Mouse (Mus musculus) lung, postnatal 0 days (tissue): ENCODE data around the gene Pdcd6ip. TPM values are rescaled to one million over a fixed set of nuclear protein-coding genes. Genes with fewer than 3 reads are reported as not detected.
"Not testable (repeated sequence)": the region's sequence is repeated elsewhere in the genome, so short reads cannot be mapped to it uniquely, and the experiment has no call there.

Experiments used
- ATAC-seq: fragments of 200-750 bp; cut with Nextera tagmentation; 2 replicates; pipeline ENCODE4 v1.8.0; 2017; ENCODE audit warnings: moderate library complexity
- DNase-seq: peaks from one replicate; pipeline ENCODE4 v3.0.0-alpha.2; 2016; ENCODE audit warnings: low spot score
- H3K27ac ChIP-seq: fragments of 300-500 bp; sonication (generic); 2 replicates; pipeline ENCODE4 v1.5.1; 2014; ENCODE audit warnings: antibody characterized with exemption, mild to moderate bottlenecking, low read length, mixed read lengths
- H3K27me3 ChIP-seq: fragments of 300-500 bp; sonication (generic); replicated peaks from 2 replicates; pipeline ENCODE4 v1.6.1; 2014; ENCODE audit warnings: low read length, mixed read lengths; ENCODE audit not compliant: insufficient read depth
- H3K36me3 ChIP-seq: fragments of 300-500 bp; sonication (generic); 2 replicates; pipeline ENCODE4 v1.6.1; 2014; ENCODE audit warnings: low read length, mixed read lengths; ENCODE audit not compliant: insufficient read depth
- H3K4me1 ChIP-seq: fragments of 300-500 bp; sonication (generic); 2 replicates; pipeline ENCODE4 v1.6.1; 2014; ENCODE audit warnings: antibody characterized with exemption, low read depth, low read length, mixed read lengths; ENCODE audit not compliant: insufficient read depth
- H3K4me2 ChIP-seq: fragments of 300-500 bp; sonication (generic); replicated peaks from 2 replicates; pipeline ENCODE4 v1.6.1; 2014; ENCODE audit warnings: low read depth, mild to moderate bottlenecking, low read length, moderate library complexity, mixed read lengths
- H3K4me3 ChIP-seq: fragments of 300-500 bp; sonication (generic); 2 replicates; pipeline ENCODE4 v1.5.1; 2014; ENCODE audit warnings: low read depth, low read length
- H3K9ac ChIP-seq: fragments of 300-500 bp; sonication (generic); replicated peaks from 2 replicates; pipeline ENCODE4 v1.6.1; 2014; ENCODE audit warnings: low read depth, mild to moderate bottlenecking
- H3K9me3 ChIP-seq: fragments of 300-500 bp; sonication (generic); 2 replicates; pipeline ENCODE4 v1.6.1; 2016; ENCODE audit warnings: low read length, mixed read lengths
- CTCF ChIP-seq: IDR thresholded peaks from 2 replicates; pipeline ENCODE4 v1.5.1; 2016; ENCODE audit warnings: antibody characterized with exemption, mild to moderate bottlenecking
- EP300 ChIP-seq: IDR thresholded peaks from 2 replicates; pipeline ENCODE4 v1.6.1; 2016; ENCODE audit warnings: antibody characterized with exemption, mild to moderate bottlenecking, control low read depth
- WGBS: fragments of 180-500 bp; shearing (Covaris S2); extraction: QIAGEN DNeasy Blood & Tissue Kit; methylation state at CpG from one replicate; pipeline ENCODE4 v1.1.7; 2014; 5-methylcytosine and 5-hydroxymethylcytosine counted together
- polyA plus RNA-seq: library from polyadenylated mRNA; unstranded; fragments of >200 nt; fragmentation: Nextera tagmentation; extraction: Ambion mirVana; gene quantifications from 2 replicates; pipeline ENCODE4 v1.2.1, GENCODE M21; 2015

Gene Pdcd6ip
- polyA plus RNA-seq, 1 experiment from 2014 or later, result 63.8 TPM

DNA sequence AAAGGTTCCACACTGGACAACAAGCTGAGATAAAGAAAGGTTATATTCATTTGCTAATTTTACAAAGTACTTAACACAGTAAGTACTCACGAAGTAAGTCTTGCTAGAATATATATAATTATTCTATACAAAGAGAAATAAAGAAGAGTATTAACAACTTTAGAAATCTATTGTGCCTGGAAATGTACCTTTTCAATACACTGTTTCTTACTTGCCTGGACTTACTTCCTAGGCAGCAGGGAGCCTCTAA lies 37.3 kb downstream of the Pdcd6ip start:
- no peaks in the 10 kb centered on the region for H3K4me1 ChIP-seq
- no peak overlapping the region for H3K9ac ChIP-seq
- ATAC-seq (no peak), DNase-seq (no peak)
- H3K36me3 ChIP-seq, result peaks cover 59% of the 10 kb centered on the region
- H3K9me3 ChIP-seq, result no peaks in the 10 kb centered on the region
- no peak overlapping the region for H3K27ac ChIP-seq
- no peaks in the 10 kb centered on the region for H3K27me3 ChIP-seq
- H3K4me3 ChIP-seq, result no peak overlapping the region
- no peak overlapping the region for H3K4me2 ChIP-seq
- 94% methylated on average over 1 of the region's 1 CpGs for WGBS
- TF ChIP-seq CTCF, result no peak
- TF ChIP-seq EP300, result no peak

DNA sequence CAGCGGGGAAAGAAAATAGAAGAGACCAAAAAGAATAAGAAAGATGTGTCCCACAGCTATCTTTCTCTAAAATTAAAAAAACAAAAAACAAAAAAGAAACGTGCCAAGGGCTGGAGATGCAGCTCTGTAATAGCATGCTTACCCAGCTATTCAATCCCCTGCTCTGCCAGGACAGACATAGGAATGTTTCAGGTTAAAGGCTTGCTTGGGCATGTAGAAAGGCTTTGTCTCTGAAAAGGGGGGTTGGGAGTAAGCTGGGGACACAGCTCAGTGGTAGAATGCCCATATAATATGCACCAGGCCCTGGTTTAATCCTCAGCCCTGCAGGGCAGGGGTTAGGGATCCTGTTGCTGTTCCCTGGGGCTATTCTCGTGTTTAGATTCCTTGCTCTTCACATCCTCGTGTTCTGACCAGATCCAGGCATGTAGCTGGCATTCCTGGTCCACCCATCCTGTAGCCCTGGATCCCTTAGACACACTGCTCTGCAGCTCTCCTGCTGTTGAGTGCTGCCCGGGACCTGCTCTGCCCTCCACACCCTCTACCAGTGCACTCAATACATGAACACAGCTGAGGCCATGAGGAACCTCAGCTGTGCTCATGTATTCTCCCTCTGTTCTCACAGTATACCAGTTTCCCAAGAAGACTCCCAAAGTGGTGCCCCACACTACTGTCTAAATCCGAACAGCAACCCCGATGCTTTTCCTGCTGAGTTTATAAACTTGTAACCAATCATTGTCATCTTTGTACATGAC lies 37.8 kb downstream of the Pdcd6ip start:
- peaks cover 60% of the 10 kb centered on the region for H3K36me3 ChIP-seq
- 92% methylated on average over 7 of the region's 7 CpGs for whole genome bisulfite sequencing
- H3K9ac ChIP-seq, result no peak overlapping the region
- H3K4me2 ChIP-seq, result no peak overlapping the region
- H3K9me3 ChIP-seq, result no peaks in the 10 kb centered on the region
- H3K4me1 ChIP-seq, result no peaks in the 10 kb centered on the region
- no peak overlapping the region for H3K4me3 ChIP-seq
- H3K27ac ChIP-seq, result no peak overlapping the region
- no peaks in the 10 kb centered on the region for H3K27me3 ChIP-seq
- no peak for TF ChIP-seq EP300
- ATAC-seq, result no peak
- DNase-seq, result no peak

DNA sequence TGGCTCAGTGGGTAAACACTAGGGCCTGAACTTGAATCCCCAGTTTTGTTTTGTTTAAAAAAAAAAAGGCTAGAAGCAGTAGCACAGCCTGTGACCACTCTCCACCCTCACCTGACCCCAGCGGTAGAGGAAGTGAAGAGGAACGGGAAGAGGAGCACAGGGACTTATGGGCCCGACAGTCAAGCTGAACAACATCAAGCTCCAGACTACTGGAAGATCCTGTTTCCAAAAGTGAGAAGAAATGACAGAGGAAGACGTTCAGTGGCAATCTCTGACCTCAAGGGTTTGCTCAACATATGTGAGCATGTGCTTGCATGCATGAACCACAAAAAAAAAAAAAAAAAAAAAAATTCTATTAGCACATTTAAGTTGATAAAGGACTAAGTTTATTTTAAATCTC lies 44.6 kb downstream of the Pdcd6ip start:
- no peak overlapping the region for H3K9ac ChIP-seq
- TF ChIP-seq CTCF, result no peak
- no peak for TF ChIP-seq EP300
- H3K36me3 ChIP-seq, result peaks cover 35% of the 10 kb centered on the region
- DNase-seq (no peak), ATAC-seq (no peak)
- H3K4me2 ChIP-seq, result no peak overlapping the region
- H3K4me1 ChIP-seq, result no peaks in the 10 kb centered on the region
- WGBS, result 67% methylated on average over 4 of the region's 4 CpGs
- H3K27me3 ChIP-seq, result no peaks in the 10 kb centered on the region
- H3K9me3 ChIP-seq, result no peaks in the 10 kb centered on the region
- H3K27ac ChIP-seq, result no peak overlapping the region
- H3K4me3 ChIP-seq, result no peak overlapping the region

DNA sequence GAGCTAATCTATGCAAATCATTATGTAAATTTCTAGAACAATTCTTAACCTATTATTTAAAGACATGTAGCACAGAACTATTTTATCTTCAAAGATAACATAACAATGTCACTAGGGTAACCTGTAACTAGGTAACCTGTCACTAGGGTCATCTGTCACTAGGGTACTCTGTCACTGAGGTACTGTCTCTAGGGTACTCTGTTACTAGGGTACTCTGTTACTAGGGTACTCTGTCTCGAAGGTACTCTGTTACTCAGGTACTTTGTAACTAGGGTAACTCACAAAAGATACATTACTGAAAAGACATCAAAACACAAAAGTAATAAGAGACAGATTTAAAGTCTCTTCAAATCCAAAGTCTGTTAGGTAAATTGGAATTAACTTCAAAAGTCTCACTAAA lies 50.2 kb downstream of the Pdcd6ip start:
- Histone ChIP-seq H3K27me3 (no peaks in the 10 kb centered on the region), H3K9ac (no peak overlapping the region), H3K4me2 (no peak overlapping the region), H3K9me3 (no peaks in the 10 kb centered on the region), H3K4me1 (no peaks in the 10 kb centered on the region), H3K36me3 (peaks cover 40% of the 10 kb centered on the region; the same call in 1 of the 2 replicates), H3K27ac (no peak overlapping the region), H3K4me3 (no peak overlapping the region)
- no peak for DNase-seq
- TF ChIP-seq EP300 (no peak), CTCF (no peak)
- no peak for ATAC-seq
- WGBS, result 83% methylated on average over 1 of the region's 1 CpGs

DNA sequence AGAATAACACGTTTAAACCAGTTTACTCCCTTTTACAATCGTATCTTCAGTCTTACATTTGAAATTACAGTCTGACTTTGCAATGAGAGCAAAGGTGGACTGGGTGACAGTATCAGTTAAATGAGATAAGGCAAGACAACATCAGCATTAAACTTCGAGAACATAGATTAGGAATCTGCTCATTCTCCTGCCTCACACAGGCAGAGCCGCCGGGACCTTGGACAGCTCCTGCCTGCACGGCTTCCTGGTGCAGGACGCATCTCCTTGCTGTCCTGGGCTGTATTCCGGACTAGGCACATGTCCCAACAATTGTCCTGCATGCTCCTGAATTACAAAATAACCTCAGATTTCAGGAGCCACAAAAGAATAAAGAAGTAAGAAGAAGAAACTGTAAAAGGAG lies 54.5 kb downstream of the Pdcd6ip start:
- 68% methylated on average over 8 of the region's 8 CpGs for WGBS
- H3K36me3 ChIP-seq, result peaks cover 30% of the 10 kb centered on the region

DNA sequence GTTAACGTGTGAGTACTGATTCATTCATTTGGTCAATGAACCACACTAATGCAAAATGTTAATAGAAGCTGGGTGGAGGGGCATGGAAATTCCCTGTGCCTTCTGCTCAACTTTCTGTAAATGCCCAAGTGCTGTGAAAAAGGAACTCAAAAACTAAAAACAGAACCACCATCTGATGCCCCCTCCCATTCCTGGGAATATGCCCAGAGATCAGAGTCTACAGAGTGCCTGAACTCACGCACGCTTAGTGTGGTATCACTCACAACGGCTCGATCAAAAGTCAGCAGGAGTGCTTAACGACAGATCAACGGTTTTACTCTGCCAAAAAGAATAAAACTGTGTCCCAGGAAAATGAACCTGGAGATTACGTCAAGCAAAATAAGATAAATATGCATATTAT lies 57.3 kb downstream of the Pdcd6ip start:
- ATAC-seq (no peak), DNase-seq (no peak)
- 86% methylated on average over 8 of the region's 8 CpGs for WGBS
- H3K4me2 ChIP-seq, result no peak overlapping the region
- H3K27ac ChIP-seq, result no peak overlapping the region
- TF ChIP-seq CTCF (no peak), EP300 (no peak)
- peaks cover 21% of the 10 kb centered on the region for H3K36me3 ChIP-seq
- H3K27me3 ChIP-seq, result no peaks in the 10 kb centered on the region
- no peaks in the 10 kb centered on the region for H3K9me3 ChIP-seq
- no peaks in the 10 kb centered on the region for H3K4me1 ChIP-seq
- H3K9ac ChIP-seq, result no peak overlapping the region
- no peak overlapping the region for H3K4me3 ChIP-seq

More for the DNA sequence above, 54.5 kb downstream of the Pdcd6ip start:
- Histone ChIP-seq H3K9me3 (no peaks in the 10 kb centered on the region), H3K9ac (no peak overlapping the region), H3K27ac (no peak overlapping the region), H3K4me3 (no peak overlapping the region), H3K4me2 (no peak overlapping the region), H3K4me1 (no peaks in the 10 kb centered on the region), H3K27me3 (no peaks in the 10 kb centered on the region)
- DNase-seq (no peak), ATAC-seq (no peak)
- no peak for TF ChIP-seq EP300
- no peak for TF ChIP-seq CTCF

DNA sequence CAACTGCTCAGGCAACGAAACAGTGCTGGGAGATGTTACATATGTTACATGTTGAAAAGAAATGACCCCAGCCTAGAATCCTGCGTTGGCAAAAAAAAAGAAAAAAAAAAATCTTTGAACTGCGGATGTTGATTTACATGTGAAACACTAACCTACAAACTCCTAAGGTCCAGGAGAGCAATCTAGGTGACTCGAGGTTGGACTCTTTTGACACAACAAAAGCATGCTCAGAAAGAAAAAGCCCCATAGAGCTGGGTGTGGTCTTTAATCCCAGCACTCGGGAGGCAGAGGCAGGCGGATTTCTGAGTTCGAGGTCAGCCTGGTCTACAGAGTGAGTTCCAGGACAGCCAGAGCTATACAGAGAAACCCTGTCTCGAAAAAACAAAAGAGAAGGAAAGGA lies 58.8 kb downstream of the Pdcd6ip start:
- not testable (repeated sequence) for H3K9ac ChIP-seq, H3K27ac ChIP-seq, H3K4me3 ChIP-seq, H3K4me2 ChIP-seq, DNase-seq, H3K27me3 ChIP-seq, H3K9me3 ChIP-seq, H3K4me1 ChIP-seq, ATAC-seq
- WGBS, result 74% methylated on average over 8 of the region's 8 CpGs
- peaks cover 13% of the 10 kb centered on the region for H3K36me3 ChIP-seq
